Mouse (Mus musculus) stomach, embryonic 15.5 days (tissue): ENCODE measurements around the gene Jtb. TPM values are rescaled to one million over a fixed set of nuclear protein-coding genes. Genes with fewer than 3 reads are reported as not detected.
"Not testable (repeated sequence)": the region's sequence is repeated elsewhere in the genome, so short reads cannot be mapped to it uniquely, and the experiment has no call there.

Experiments used
- ATAC-seq: fragments of 200-750 bp; cut with Nextera tagmentation; 2 replicates; pipeline ENCODE4 v1.8.0; 2017; ENCODE audit warnings: low read depth, moderate number of reproducible peaks, moderate TSS enrichment; ENCODE audit not compliant: insufficient read depth, low FRiP score
- H3K27ac ChIP-seq: fragments of 300-500 bp; sonication (generic); 2 replicates; pipeline ENCODE4 v1.5.1; 2015; ENCODE audit warnings: mild to moderate bottlenecking, inconsistent platforms
- H3K27me3 ChIP-seq: fragments of 300-500 bp; sonication (generic); replicated peaks from 2 replicates; pipeline ENCODE4 v1.6.1; 2015; ENCODE audit warnings: inconsistent platforms
- H3K36me3 ChIP-seq: fragments of 300-500 bp; sonication (generic); 2 replicates; pipeline ENCODE4 v1.6.1; 2015; ENCODE audit warnings: inconsistent platforms
- H3K4me1 ChIP-seq: fragments of 300-500 bp; sonication (generic); 2 replicates; pipeline ENCODE4 v1.6.1; 2015; ENCODE audit warnings: inconsistent platforms
- H3K4me2 ChIP-seq: fragments of 300-500 bp; sonication (generic); 2 replicates; pipeline ENCODE4 v1.6.1; 2015; ENCODE audit warnings: mild to moderate bottlenecking, inconsistent platforms
- H3K4me3 ChIP-seq: fragments of 300-500 bp; sonication (generic); replicated peaks from 2 replicates; pipeline ENCODE4 v1.5.1; 2015; ENCODE audit warnings: inconsistent platforms
- H3K9ac ChIP-seq: fragments of 300-500 bp; sonication (generic); 2 replicates; pipeline ENCODE4 v1.6.1; 2015; ENCODE audit warnings: inconsistent platforms
- H3K9me3 ChIP-seq: fragments of 300-500 bp; sonication (generic); 2 replicates; pipeline ENCODE4 v1.6.1; 2016; ENCODE audit warnings: inconsistent platforms
- WGBS: fragments of 180-500 bp; shearing (Covaris S2); methylation state at CpG from one replicate; pipeline ENCODE4 v1.1.7; 2015; 5-methylcytosine and 5-hydroxymethylcytosine counted together
- polyA plus RNA-seq: library from polyadenylated mRNA; unstranded; fragments of >200 nt; fragmentation: Nextera tagmentation; extraction: Ambion mirVana; gene quantifications from 2 replicates; pipeline ENCODE4 v1.2.1, GENCODE M21; 2015

Jtb gene
- polyA plus RNA-seq, 1 experiment from 2014 or later, result 109 TPM

DNA sequence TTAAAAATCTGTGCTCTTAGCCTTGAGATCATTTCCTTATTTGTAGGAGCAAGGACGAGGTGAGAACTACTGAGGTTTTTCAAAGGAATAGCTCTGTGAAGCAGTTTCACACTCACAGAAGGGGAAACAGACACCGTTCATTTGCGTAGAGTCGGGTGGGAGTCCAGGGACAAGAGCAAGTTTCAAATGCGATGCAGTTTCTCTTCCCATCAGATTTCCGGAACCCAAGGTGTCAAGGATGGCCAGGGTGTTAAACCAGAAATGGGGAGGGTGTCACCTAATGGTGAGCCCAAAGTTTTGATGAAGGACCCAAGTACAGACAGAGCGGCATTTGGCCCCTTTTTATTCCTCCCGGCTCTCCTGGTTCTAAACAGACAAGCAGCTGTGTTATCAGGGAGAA lies 322 bp upstream of the Jtb start:
- ATAC-seq, result no peak

GRCm38 (mm10) chr3:90241251-90241650 lies 9.9 kb downstream of the Jtb start:
- no peak overlapping the region for H3K9ac ChIP-seq
- 92% methylated on average over 2 of the region's 2 CpGs for WGBS
- H3K4me1 ChIP-seq, result peaks cover 3% of the 10 kb centered on the region; the same call in 1 of the 2 replicates
- ATAC-seq, result no peak
- no peak overlapping the region for H3K27ac ChIP-seq
- no peak overlapping the region for H3K4me3 ChIP-seq
- no peaks in the 10 kb centered on the region for H3K9me3 ChIP-seq
- H3K36me3 ChIP-seq, result 0 out of 2 replicates have a peak, but pooled peaks cover 3% of the 10 kb centered on the region
- no peak overlapping the region for H3K4me2 ChIP-seq
- no peaks in the 10 kb centered on the region for H3K27me3 ChIP-seq

More for the DNA sequence above, 322 bp upstream of the Jtb start:
- peak overlapping the region; percentile 80 for H3K4me2 ChIP-seq
- H3K27me3 ChIP-seq, result no peaks in the 10 kb centered on the region
- H3K4me3 ChIP-seq, result peak overlapping the region; percentile 84
- 12% methylated on average over 8 of the region's 8 CpGs for WGBS
- no peaks in the 10 kb centered on the region for H3K4me1 ChIP-seq
- 0 out of 2 replicates have a peak overlapping the region, but pooled peaks have one; percentile 13 for H3K9ac ChIP-seq
- H3K9me3 ChIP-seq, result no peaks in the 10 kb centered on the region
- 0 out of 2 replicates have a peak, but pooled peaks cover 4% of the 10 kb centered on the region for H3K36me3 ChIP-seq
- H3K27ac ChIP-seq, result peak overlapping the region; percentile 91; the same call in 1 of the 2 replicates

GRCm38 (mm10) chr3:90241669-90242358 lies 10.4 kb downstream of the Jtb start:
- Histone ChIP-seq H3K4me1 (peaks cover 3% of the 10 kb centered on the region; the same call in 1 of the 2 replicates), H3K4me2 (peak overlapping the region; percentile 61), H3K4me3 (no peak overlapping the region; the same call in 1 of the 2 replicates), H3K27ac (no peak overlapping the region), H3K9me3 (no peaks in the 10 kb centered on the region), H3K27me3 (no peaks in the 10 kb centered on the region), H3K36me3 (no peaks in the 10 kb centered on the region), H3K9ac (no peak overlapping the region)
- WGBS, result 83% methylated on average over 10 of the region's 10 CpGs
- no peak for ATAC-seq

DNA sequence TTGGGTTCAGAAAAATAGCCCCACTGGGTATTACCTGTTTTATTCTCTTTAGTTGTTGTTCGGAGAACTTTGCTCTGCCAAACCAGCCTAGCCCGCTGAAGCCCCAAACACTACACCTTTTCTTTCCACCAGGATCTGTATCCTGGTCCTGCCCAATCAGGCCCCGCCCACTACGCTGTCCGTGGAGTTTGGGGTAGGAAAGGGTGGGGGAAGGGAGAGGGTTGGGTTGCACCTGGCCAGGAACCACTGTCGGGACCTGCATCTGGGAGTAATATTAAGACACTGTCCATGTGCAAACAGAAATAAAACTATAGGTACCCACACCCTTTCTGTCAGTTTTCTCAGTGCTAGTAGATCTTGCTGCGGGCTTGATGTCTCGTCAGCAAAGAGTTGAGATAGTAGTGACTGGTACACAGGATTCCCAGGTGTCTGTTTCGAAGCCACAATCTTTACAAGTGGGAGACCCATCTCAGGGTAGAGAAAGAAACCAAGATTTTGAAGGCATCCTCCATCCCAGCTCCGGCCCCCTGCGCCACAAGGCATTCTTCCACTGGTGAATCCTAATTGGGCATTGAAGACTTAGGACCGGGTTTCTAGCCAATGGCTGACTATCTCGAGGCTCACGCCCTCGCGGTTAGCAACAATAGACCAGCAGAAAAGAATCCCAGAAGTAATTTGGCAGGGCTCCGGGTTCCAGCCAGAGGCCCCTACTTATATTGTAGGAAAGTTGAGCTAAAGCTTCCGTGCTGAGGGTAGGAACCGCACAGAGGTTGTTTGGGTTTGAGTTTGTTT lies 11.8 kb downstream of the Jtb start, which contains the start of gene Creb3l4:
Gene Creb3l4 (minus strand): TSS at position 529 of the 792 bp plus-strand sequence.
- H3K4me2 ChIP-seq, result peak within 1 kb of the TSS; percentile 61
- H3K4me1 ChIP-seq, result peaks cover 6% of the 10 kb centered on the region; the same call in 1 of the 2 replicates
- H3K4me3 ChIP-seq, result peak within 1 kb of the TSS; percentile 38
- no peaks in the 10 kb centered on the region for H3K36me3 ChIP-seq
- WGBS, result 7% methylated on average over 19 of the region's 19 CpGs
- peak within 1 kb of the TSS; percentile 59 for H3K27ac ChIP-seq
- ATAC-seq, result peak; percentile 45
- H3K27me3 ChIP-seq, result no peaks in the 10 kb centered on the region
- 0 out of 2 replicates have a peak within 1 kb of the TSS, but pooled peaks have one; percentile 10 for H3K9ac ChIP-seq
- H3K9me3 ChIP-seq, result no peaks in the 10 kb centered on the region

DNA sequence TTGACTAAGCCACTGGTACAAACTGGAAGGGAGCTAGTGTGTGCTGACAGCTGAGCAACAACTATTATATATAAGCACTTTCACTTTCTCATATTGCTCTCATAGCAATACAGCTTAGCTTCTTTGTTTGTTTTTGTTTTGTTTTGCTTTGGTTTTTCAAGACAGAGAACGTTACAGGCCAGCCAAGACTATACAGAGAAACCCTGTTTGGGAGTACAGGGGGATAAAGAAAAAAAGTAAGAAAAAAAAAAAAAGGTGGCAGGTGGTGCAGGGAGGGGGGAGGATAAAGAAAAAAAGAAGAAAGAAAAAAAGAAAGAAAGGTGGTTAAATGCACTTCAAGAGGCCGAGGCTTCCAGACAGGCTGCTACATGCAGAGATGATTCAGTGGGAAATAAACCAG lies 14.0 kb downstream of the Jtb start:
- no peak overlapping the region for H3K9ac ChIP-seq
- WGBS, result 39% methylated on average over 2 of the region's 2 CpGs
- no peaks in the 10 kb centered on the region for H3K27me3 ChIP-seq
- no peak overlapping the region for H3K4me3 ChIP-seq
- peaks cover 12% of the 10 kb centered on the region for H3K4me1 ChIP-seq
- no peak overlapping the region for H3K27ac ChIP-seq
- no peak overlapping the region for H3K4me2 ChIP-seq
- no peak for ATAC-seq
- peaks cover 3% of the 10 kb centered on the region; the same call in 1 of the 2 replicates for H3K36me3 ChIP-seq
- H3K9me3 ChIP-seq, result no peaks in the 10 kb centered on the region

DNA sequence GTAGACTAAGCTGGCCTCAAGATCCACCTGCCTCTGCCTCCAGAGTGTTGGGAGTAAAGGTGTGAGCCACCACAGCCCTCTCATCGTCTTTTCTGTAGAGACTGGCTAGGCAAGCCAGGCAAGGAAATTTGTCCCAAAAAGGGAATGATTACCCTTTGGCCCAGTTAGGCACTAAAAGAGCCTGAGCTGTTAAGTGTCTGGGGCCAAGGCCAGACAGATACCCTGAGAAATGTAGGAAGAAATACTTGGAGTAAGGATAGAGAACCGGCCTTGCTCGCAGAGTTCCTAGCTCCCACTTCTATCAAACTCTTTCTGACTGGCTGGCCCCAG lies 16.2 kb downstream of the Jtb start:
- H3K27ac ChIP-seq, result peak overlapping the region; percentile 94
- H3K9ac ChIP-seq, result no peak overlapping the region; the same call in 1 of the 2 replicates
- no peaks in the 10 kb centered on the region for H3K9me3 ChIP-seq
- peak overlapping the region; percentile 88 for H3K4me2 ChIP-seq
- under 1% methylated on average over 3 of the region's 3 CpGs for WGBS
- H3K36me3 ChIP-seq, result peaks cover 13% of the 10 kb centered on the region; the same call in 1 of the 2 replicates
- H3K27me3 ChIP-seq, result no peaks in the 10 kb centered on the region
- peak overlapping the region; percentile 81 for H3K4me3 ChIP-seq
- no peak for ATAC-seq
- H3K4me1 ChIP-seq, result peaks cover 9% of the 10 kb centered on the region

- under 1% methylated on average over 42 of the region's 44 CpGs for WGBS
- Histone ChIP-seq H3K27me3 (no peaks in the 10 kb centered on the region), H3K36me3 (peaks cover 13% of the 10 kb centered on the region; the same call in 1 of the 2 replicates), H3K27ac (peak within 1 kb of the TSS; percentile 94), H3K4me2 (peak within 1 kb of the TSS; percentile 88), H3K4me1 (peaks cover 9% of the 10 kb centered on the region), H3K4me3 (peak within 1 kb of the TSS; percentile 81), H3K9me3 (no peaks in the 10 kb centered on the region), H3K9ac (peak within 1 kb of the TSS; percentile 88)
- peak; percentile 94 for ATAC-seq
These were observed 16.8 kb downstream of the Jtb start, which contains the start of gene Slc39a1 for GRCm38 (mm10) chr3:90247960-90248745. Slc39a1 (plus strand) TSS chr3:90248172.

DNA sequence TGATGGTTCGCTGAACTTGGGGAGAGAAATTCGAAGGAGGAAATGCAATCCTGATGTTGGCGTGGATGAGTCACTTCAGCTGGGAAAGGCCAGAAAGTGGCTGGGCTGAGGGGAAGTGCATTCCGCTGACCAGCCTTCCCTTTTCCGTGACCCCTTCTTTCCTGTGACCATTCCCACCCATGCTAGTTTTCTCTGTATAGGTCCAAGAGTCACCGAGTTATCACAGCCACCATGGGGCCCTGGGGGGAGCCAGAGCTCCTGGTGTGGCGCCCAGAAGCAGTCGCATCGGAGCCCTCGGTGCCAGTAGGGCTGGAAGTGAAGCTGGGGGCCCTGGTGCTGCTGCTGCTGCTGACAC lies 17.3 kb downstream of the Jtb start:
- peak overlapping the region; percentile 94 for H3K27ac ChIP-seq
- H3K36me3 ChIP-seq, result peaks cover 13% of the 10 kb centered on the region; the same call in 1 of the 2 replicates
- H3K4me2 ChIP-seq, result peak overlapping the region; percentile 88
- no peak for ATAC-seq
- peak overlapping the region; percentile 81 for H3K4me3 ChIP-seq
- H3K9ac ChIP-seq, result peak overlapping the region; percentile 88
- under 1% methylated on average over 10 of the region's 10 CpGs for WGBS
- no peaks in the 10 kb centered on the region for H3K9me3 ChIP-seq
- H3K27me3 ChIP-seq, result no peaks in the 10 kb centered on the region
- H3K4me1 ChIP-seq, result peaks cover 9% of the 10 kb centered on the region

- no peak for ATAC-seq
- no peaks in the 10 kb centered on the region for H3K27me3 ChIP-seq
- H3K9ac ChIP-seq, result no peak overlapping the region
- H3K4me3 ChIP-seq, result no peak overlapping the region
- H3K36me3 ChIP-seq, result peaks cover 13% of the 10 kb centered on the region; the same call in 1 of the 2 replicates
- peaks cover 17% of the 10 kb centered on the region for H3K4me1 ChIP-seq
- H3K27ac ChIP-seq, result no peak overlapping the region
- no peak overlapping the region for H3K4me2 ChIP-seq
- H3K9me3 ChIP-seq, result no peaks in the 10 kb centered on the region
- WGBS, result 86% methylated on average over 6 of the region's 6 CpGs
These were observed 19.4 kb downstream of the Jtb start for GRCm38 (mm10) chr3:90250791-90251190.

DNA sequence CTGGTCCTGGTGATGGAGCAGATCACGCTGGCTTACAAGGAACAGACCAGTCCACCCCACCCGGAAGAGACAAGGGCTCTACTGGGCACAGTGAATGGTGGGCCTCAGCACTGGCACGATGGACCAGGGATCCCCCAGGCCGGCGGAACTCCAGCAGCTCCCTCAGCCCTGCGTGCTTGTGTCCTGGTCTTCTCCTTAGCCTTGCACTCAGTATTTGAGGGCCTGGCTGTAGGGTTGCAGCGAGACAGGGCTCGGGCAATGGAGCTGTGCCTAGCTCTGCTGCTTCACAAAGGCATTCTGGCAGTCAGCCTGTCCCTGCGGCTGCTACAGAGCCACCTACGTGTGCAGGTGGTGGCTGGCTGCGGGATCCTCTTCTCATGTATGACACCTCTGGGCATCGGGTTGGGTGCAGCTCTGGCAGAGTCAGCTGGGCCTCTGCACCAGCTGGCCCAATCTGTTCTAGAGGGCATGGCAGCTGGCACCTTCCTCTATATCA lies 20.4 kb downstream of the Jtb start:
- not testable (repeated sequence) for H3K27me3 ChIP-seq, H3K9me3 ChIP-seq, ATAC-seq, H3K4me2 ChIP-seq, H3K9ac ChIP-seq, H3K27ac ChIP-seq, H3K4me3 ChIP-seq
- Histone ChIP-seq H3K36me3 (peaks cover 13% of the 10 kb centered on the region; the same call in 1 of the 2 replicates), H3K4me1 (peaks cover 22% of the 10 kb centered on the region)
- WGBS, result 92% methylated on average over 10 of the region's 12 CpGs

GRCm38 (mm10) chr3:90252659-90253058 lies 21.3 kb downstream of the Jtb start:
- H3K36me3 ChIP-seq, result peaks cover 13% of the 10 kb centered on the region; the same call in 1 of the 2 replicates
- not testable (repeated sequence) for ATAC-seq, H3K4me2 ChIP-seq, H3K27ac ChIP-seq, H3K4me3 ChIP-seq, H3K9me3 ChIP-seq, H3K9ac ChIP-seq, H3K27me3 ChIP-seq
- peaks cover 19% of the 10 kb centered on the region for H3K4me1 ChIP-seq
- WGBS, result 87% methylated on average over 2 of the region's 2 CpGs
